Mouse (Mus musculus): ENCODE results near the gene Slc5a3. TPM values are rescaled to one million over a fixed set of nuclear protein-coding genes. Genes with fewer than 3 reads are reported as not detected.
"Not testable (repeated sequence)": the region's sequence is repeated elsewhere in the genome, so short reads cannot be mapped to it uniquely, and the experiment has no call there.

Slc5a3 gene
- polyA plus RNA-seq, 1 experiment from 2014 or later: 3.1 TPM

DNA sequence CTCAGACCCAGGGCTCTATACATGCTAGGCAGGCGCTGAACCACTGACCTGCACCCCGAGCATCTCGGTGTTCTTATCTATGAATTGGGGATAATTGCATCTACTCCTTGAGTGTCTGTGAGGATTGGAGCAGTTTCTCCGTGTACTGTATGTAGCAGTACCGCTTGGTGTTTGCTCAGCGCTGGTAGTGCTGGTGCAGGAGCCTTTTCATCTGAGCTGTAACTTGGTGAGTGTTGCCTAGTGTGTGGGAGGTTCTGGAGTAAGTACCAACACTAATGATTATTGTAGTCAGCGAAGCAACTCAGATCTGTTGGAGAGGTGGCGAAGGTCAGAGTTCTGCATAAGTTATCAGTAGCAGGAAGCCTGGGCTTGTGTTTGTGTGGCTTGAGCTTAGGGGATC, 12.2 kb downstream of the Slc5a3 start:
- Histone ChIP-seq H3K27me3 (no peaks in the 10 kb centered on the region), H3K27ac (no peak overlapping the region), H3K4me2 (no peak overlapping the region), H3K9me3 (replicated peaks) (no peaks in the 10 kb centered on the region), H3K4me3 (no peak overlapping the region), H3K4me1 (replicated peaks) (no peaks in the 10 kb centered on the region), H3K36me3 (peaks cover 18% of the 10 kb centered on the region; the same call in 1 of the 2 replicates), H3K9ac (no peak overlapping the region)
- no peak for ATAC-seq (replicated peaks; ENCODE audit: insufficient number of reproducible peaks, insufficient read depth, low FRiP score, low read depth)
- WGBS: 83% methylated on average over 8 of the region's 8 CpGs

- WGBS: 92% methylated on average over 8 of the region's 8 CpGs
- H3K9ac ChIP-seq: no peak overlapping the region
- H3K9me3 ChIP-seq (replicated peaks): no peaks in the 10 kb centered on the region
- no peak overlapping the region for H3K4me2 ChIP-seq
- H3K27ac ChIP-seq: no peak overlapping the region
- H3K27me3 ChIP-seq: no peaks in the 10 kb centered on the region
- no peaks in the 10 kb centered on the region for H3K4me1 ChIP-seq (replicated peaks)
- H3K36me3 ChIP-seq: peaks cover 13% of the 10 kb centered on the region; the same call in 1 of the 2 replicates
- H3K4me3 ChIP-seq: no peak overlapping the region
- ATAC-seq (replicated peaks; ENCODE audit: insufficient number of reproducible peaks, insufficient read depth, low FRiP score, low read depth): no peak
These were observed 18.7 kb downstream of the Slc5a3 start for GRCm38 (mm10) chr16:92076797-92077196.

DNA sequence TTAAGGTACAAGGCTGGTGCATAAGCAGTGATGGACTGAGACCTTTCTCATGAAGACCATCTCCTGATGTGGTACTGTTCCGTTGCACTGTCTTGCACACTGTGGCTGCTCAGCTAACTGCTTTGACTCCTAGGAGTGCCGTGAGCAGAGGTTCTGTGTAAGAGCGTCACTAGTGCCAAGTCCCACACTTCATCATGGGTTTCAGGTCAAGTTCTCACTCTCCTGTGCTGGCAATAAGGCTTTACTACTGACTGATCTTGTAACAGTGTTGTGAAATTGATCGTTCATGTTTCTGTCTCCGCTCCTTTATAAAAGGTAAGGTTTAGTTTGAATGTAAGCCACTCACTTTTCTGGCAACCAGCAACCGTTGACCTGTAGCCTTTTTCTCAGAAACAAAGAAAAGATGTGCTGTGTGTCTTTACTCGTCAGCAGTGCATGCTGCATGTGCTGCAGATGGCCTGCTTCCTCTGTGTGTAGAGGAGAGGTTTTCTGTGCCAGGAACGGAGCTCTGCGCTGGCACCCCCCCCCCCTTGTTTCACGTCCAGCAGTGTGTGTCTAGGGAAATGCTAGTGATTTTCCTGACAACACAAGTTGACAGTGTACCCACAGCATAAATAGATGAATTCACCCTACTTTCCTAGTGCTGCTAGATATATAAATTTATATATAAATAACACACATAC, 25.8 kb downstream of the Slc5a3 start:
- no peak overlapping the region for H3K4me2 ChIP-seq
- no peak overlapping the region for H3K27ac ChIP-seq
- H3K4me1 ChIP-seq (replicated peaks): no peaks in the 10 kb centered on the region
- peaks cover 7% of the 10 kb centered on the region; the same call in 1 of the 2 replicates for H3K36me3 ChIP-seq
- H3K27me3 ChIP-seq: no peaks in the 10 kb centered on the region
- WGBS: 80% methylated on average over 10 of the region's 10 CpGs
- H3K4me3 ChIP-seq: no peak overlapping the region
- H3K9me3 ChIP-seq (replicated peaks): no peaks in the 10 kb centered on the region
- no peak overlapping the region for H3K9ac ChIP-seq
- ATAC-seq (replicated peaks; ENCODE audit: insufficient number of reproducible peaks, insufficient read depth, low FRiP score, low read depth): no peak

GRCm38 (mm10) chr16:92089225-92089624, 31.1 kb downstream of the Slc5a3 start:
- Histone ChIP-seq H3K4me2 (no peak overlapping the region), H3K36me3 (no peaks in the 10 kb centered on the region), H3K4me1 (replicated peaks) (no peaks in the 10 kb centered on the region), H3K27me3 (no peaks in the 10 kb centered on the region), H3K27ac (no peak overlapping the region), H3K4me3 (no peak overlapping the region), H3K9me3 (replicated peaks) (no peaks in the 10 kb centered on the region), H3K9ac (no peak overlapping the region)
- WGBS: 65% methylated on average over 3 of the region's 3 CpGs
- ATAC-seq (replicated peaks; ENCODE audit: insufficient number of reproducible peaks, insufficient read depth, low FRiP score, low read depth): no peak

GRCm38 (mm10) chr16:92091876-92092275, 33.8 kb downstream of the Slc5a3 start:
- no peak for ATAC-seq (replicated peaks; ENCODE audit: insufficient number of reproducible peaks, insufficient read depth, low FRiP score, low read depth)
- no peaks in the 10 kb centered on the region for H3K9me3 ChIP-seq (replicated peaks)
- H3K4me2 ChIP-seq: no peak overlapping the region
- H3K27ac ChIP-seq: no peak overlapping the region
- WGBS: 71% methylated on average over 5 of the region's 5 CpGs
- no peaks in the 10 kb centered on the region for H3K27me3 ChIP-seq
- no peaks in the 10 kb centered on the region for H3K4me1 ChIP-seq (replicated peaks)
- H3K4me3 ChIP-seq: no peak overlapping the region
- no peak overlapping the region for H3K9ac ChIP-seq
- H3K36me3 ChIP-seq: no peaks in the 10 kb centered on the region

DNA sequence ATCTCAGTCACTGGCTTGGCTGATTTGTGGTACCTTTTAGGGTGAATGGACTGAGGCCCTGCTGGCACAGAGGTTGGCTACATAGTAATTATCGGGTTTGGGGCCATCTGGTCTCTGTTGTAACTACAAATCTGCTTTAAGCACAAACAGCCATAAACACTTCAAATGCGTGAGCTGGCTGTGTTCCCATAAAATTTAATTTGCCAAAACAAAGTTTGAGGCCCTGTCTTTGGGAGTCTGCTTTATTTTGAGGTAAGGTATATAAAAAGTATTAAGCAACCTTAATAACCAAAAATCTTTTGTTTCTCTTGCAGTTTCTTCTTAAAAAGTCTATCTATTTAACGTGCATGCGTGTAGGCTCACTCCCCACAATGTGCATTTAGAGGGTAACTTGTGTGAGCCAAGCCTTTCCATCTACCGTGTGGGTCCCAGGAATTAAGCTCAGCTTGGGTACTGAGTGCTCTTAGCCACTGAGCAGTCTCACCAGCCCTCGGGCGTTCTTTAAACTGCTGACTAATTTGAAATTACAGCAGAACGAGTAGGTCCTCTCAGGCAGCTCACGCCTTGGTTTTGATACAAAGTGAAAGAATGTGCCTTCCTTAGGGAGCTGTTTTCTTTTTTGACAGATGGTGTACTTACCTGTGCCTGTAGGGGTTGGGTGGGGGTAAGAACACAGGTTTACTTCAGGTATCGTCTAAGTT, 40.4 kb downstream of the Slc5a3 start:
- H3K27ac ChIP-seq: no peak overlapping the region
- H3K4me3 ChIP-seq: no peak overlapping the region
- no peaks in the 10 kb centered on the region for H3K27me3 ChIP-seq
- peaks cover 7% of the 10 kb centered on the region for H3K4me1 ChIP-seq (replicated peaks)
- H3K9ac ChIP-seq: no peak overlapping the region
- no peak overlapping the region for H3K4me2 ChIP-seq
- H3K9me3 ChIP-seq (replicated peaks): no peaks in the 10 kb centered on the region
- WGBS: 78% methylated on average over 10 of the region's 10 CpGs
- H3K36me3 ChIP-seq: no peaks in the 10 kb centered on the region
- ATAC-seq (replicated peaks; ENCODE audit: insufficient number of reproducible peaks, insufficient read depth, low FRiP score, low read depth): no peak

GRCm38 (mm10) chr16:92099598-92099997, 41.5 kb downstream of the Slc5a3 start:
- no peak for ATAC-seq (replicated peaks; ENCODE audit: insufficient number of reproducible peaks, insufficient read depth, low FRiP score, low read depth)
- 85% methylated on average over 16 of the region's 16 CpGs for WGBS

DNA sequence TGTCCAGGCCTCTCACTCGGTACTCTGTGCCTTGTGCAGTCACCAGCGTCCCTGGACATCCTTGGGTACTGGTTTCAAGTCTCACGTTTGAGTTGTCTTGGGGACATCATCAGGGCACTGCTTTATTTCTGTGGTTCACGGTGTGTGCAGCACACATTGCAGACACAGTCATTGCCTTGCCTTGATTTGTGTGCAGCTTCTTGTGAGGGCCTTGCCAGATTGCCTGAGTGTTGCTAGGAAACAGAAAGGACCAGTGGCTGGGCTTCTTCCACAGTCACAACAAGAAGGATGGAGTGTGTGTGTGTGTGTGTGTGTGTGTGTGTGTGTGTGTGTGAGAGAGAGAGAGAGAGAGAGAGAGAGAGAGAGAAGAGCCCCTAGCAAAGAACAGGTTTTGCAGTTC, 42.0 kb downstream of the Slc5a3 start:
- Histone ChIP-seq H3K27me3 (no peaks in the 10 kb centered on the region), H3K27ac (no peak overlapping the region), H3K9ac (no peak overlapping the region), H3K9me3 (replicated peaks) (no peaks in the 10 kb centered on the region), H3K4me3 (no peak overlapping the region), H3K36me3 (no peaks in the 10 kb centered on the region), H3K4me2 (no peak overlapping the region), H3K4me1 (replicated peaks) (peaks cover 15% of the 10 kb centered on the region)
- WGBS: 83% methylated on average over 4 of the region's 4 CpGs
- no peak for ATAC-seq (replicated peaks; ENCODE audit: insufficient number of reproducible peaks, insufficient read depth, low FRiP score, low read depth)

More at GRCm38 (mm10) chr16:92099598-92099997, 41.5 kb downstream of the Slc5a3 start:
- no peak overlapping the region for H3K4me3 ChIP-seq
- no peaks in the 10 kb centered on the region for H3K9me3 ChIP-seq (replicated peaks)
- H3K9ac ChIP-seq: no peak overlapping the region
- H3K27ac ChIP-seq: no peak overlapping the region
- H3K27me3 ChIP-seq: no peaks in the 10 kb centered on the region
- H3K36me3 ChIP-seq: no peaks in the 10 kb centered on the region
- H3K4me1 ChIP-seq (replicated peaks): peaks cover 15% of the 10 kb centered on the region
- H3K4me2 ChIP-seq: no peak overlapping the region

GRCm38 (mm10) chr16:92102115-92102514, 44.0 kb downstream of the Slc5a3 start:
- Histone ChIP-seq H3K9ac (no peak overlapping the region), H3K36me3 (no peaks in the 10 kb centered on the region), H3K4me2 (no peak overlapping the region), H3K4me3 (no peak overlapping the region), H3K27me3 (no peaks in the 10 kb centered on the region), H3K27ac (no peak overlapping the region), H3K4me1 (replicated peaks) (peaks cover 15% of the 10 kb centered on the region), H3K9me3 (replicated peaks) (no peaks in the 10 kb centered on the region)
- WGBS: 77% methylated on average over 5 of the region's 5 CpGs
- no peak for ATAC-seq (replicated peaks; ENCODE audit: insufficient number of reproducible peaks, insufficient read depth, low FRiP score, low read depth)

- ATAC-seq (replicated peaks; ENCODE audit: insufficient number of reproducible peaks, insufficient read depth, low FRiP score, low read depth); H3K9me3 ChIP-seq (replicated peaks); H3K27ac ChIP-seq; H3K9ac ChIP-seq; H3K4me3 ChIP-seq; H3K27me3 ChIP-seq; H3K4me2 ChIP-seq; H3K36me3 ChIP-seq: not testable (repeated sequence)
- 94% methylated on average over 6 of the region's 7 CpGs for whole genome bisulfite sequencing
- peaks cover 15% of the 10 kb centered on the region for H3K4me1 ChIP-seq (replicated peaks)
These were observed 44.8 kb downstream of the Slc5a3 start for GRCm38 (mm10) chr16:92102931-92103330.

- H3K4me3 ChIP-seq: no peak overlapping the region
- H3K4me2 ChIP-seq: no peak overlapping the region
- peaks cover 15% of the 10 kb centered on the region for H3K4me1 ChIP-seq (replicated peaks)
- no peaks in the 10 kb centered on the region for H3K27me3 ChIP-seq
- peak overlapping the region; percentile 84 for H3K27ac ChIP-seq
- 45% methylated on average over 9 of the region's 9 CpGs for WGBS
- peak; percentile 82 for ATAC-seq (replicated peaks; ENCODE audit: insufficient number of reproducible peaks, insufficient read depth, low FRiP score, low read depth)
- no peak overlapping the region for H3K9ac ChIP-seq
- H3K36me3 ChIP-seq: no peaks in the 10 kb centered on the region
- H3K9me3 ChIP-seq (replicated peaks): no peaks in the 10 kb centered on the region
These were observed 45.6 kb downstream of the Slc5a3 start for GRCm38 (mm10) chr16:92103572-92104331.

Data from heart, embryonic 15.5 days (tissue).